Mouse (Mus musculus): ENCODE measurements around the gene Zic2. TPM values are rescaled to one million over a fixed set of nuclear protein-coding genes. Genes with fewer than 3 reads are reported as not detected.
A peak's percentile ranks its signal among the peaks of the same experiment; 100 is the strongest.
"Not testable (repeated sequence)": the region's sequence is repeated elsewhere in the genome, so short reads cannot be mapped to it uniquely, and the experiment has no call there.

Gene Zic2
- polyA plus RNA-seq, 1 experiment from 2014 or later, result 7.3 TPM

DNA sequence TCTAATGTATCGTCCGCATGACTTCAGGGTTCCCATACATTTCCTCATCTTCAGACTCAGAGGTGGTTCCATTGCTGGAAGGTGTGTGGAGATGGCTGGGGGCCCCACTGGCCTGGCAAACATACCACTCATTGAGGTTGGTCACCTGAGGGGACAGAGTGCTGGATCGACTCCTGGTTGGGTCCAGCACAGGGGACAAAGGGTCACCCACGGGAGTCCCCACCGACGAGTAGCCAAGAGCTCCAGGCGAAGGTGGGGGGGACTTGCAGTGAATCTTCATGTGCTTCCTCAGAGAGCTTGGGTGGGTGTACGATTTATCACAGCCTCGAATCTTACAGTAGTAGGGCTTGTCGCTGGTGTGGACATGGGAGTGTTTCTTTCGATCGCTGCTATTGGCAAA, 15.9 kb upstream of the Zic2 start:
- H3K27me3 ChIP-seq (replicated peaks; ENCODE audit: control insufficient read depth, insufficient read depth, low read length), result peaks cover 20% of the 10 kb centered on the region
- not testable (repeated sequence) for ATAC-seq; DNase-seq (ENCODE audit: low spot score); H3K4me3 ChIP-seq (ENCODE audit: low read depth, low read length); H3K36me3 ChIP-seq (ENCODE audit: control insufficient read depth, insufficient read depth, low read length); H3K9me3 ChIP-seq (replicated peaks; ENCODE audit: control insufficient read depth, low read length); H3K27ac ChIP-seq (ENCODE audit: low read depth, low read length)
- peak overlapping the region; percentile 44 for H3K4me2 ChIP-seq (ENCODE audit: low read length)
- peaks cover 11% of the 10 kb centered on the region; the same call in 1 of the 2 replicates for H3K4me1 ChIP-seq (ENCODE audit: control insufficient read depth, insufficient read depth, low read length)
- 0 out of 2 replicates have a peak overlapping the region, but pooled peaks have one; percentile 63 for H3K9ac ChIP-seq (ENCODE audit: low read length)
- WGBS, result 56% methylated on average over 6 of the region's 12 CpGs

- peak overlapping the region; percentile 70 for H3K27ac ChIP-seq (ENCODE audit: low read depth, low read length)
- no peak for ATAC-seq
- peak overlapping the region; percentile 21 for H3K4me3 ChIP-seq (ENCODE audit: low read depth, low read length)
- H3K27me3 ChIP-seq (replicated peaks; ENCODE audit: control insufficient read depth, insufficient read depth, low read length), result peaks cover 19% of the 10 kb centered on the region
- H3K4me2 ChIP-seq (ENCODE audit: low read length), result peak overlapping the region; percentile 44
- H3K9ac ChIP-seq (ENCODE audit: low read length), result peak overlapping the region; percentile 63
- WGBS, result 83% methylated on average over 1 of the region's 1 CpGs
- H3K36me3 ChIP-seq (ENCODE audit: control insufficient read depth, insufficient read depth, low read length), result no peaks in the 10 kb centered on the region
- peaks cover 8% of the 10 kb centered on the region; the same call in 1 of the 2 replicates for H3K4me1 ChIP-seq (ENCODE audit: control insufficient read depth, insufficient read depth, low read length)
- no peak for DNase-seq (ENCODE audit: low spot score)
- no peaks in the 10 kb centered on the region for H3K9me3 ChIP-seq (replicated peaks; ENCODE audit: control insufficient read depth, low read length)
Measured at GRCm38 (mm10) chr14:122459776-122460175, 15.5 kb upstream of the Zic2 start.

DNA sequence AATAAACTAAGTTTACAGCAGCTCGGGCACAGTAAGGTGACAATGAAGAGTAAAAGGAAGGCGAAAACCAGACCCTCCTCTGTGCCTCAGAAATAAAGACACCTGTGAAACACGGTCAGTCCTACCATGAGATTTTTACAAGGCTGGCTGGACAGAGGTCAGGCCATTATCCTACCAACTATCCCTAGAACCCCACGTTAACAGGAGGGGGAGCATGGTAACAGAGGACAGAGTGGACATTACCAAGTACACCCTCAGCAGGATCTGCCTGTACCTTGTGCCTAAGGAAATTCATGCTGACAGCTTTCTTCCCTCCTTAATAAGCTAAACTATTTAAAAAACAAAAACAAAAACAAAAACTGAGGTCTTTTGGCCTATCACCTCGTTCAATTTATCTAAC, 15.0 kb upstream of the Zic2 start:
- H3K4me1 ChIP-seq (ENCODE audit: control insufficient read depth, insufficient read depth, low read length), result peaks cover 5% of the 10 kb centered on the region; the same call in 1 of the 2 replicates
- H3K4me2 ChIP-seq (ENCODE audit: low read length), result peak overlapping the region; percentile 44
- peak overlapping the region; percentile 21 for H3K4me3 ChIP-seq (ENCODE audit: low read depth, low read length)
- peak overlapping the region; percentile 70 for H3K27ac ChIP-seq (ENCODE audit: low read depth, low read length)
- no peaks in the 10 kb centered on the region for H3K9me3 ChIP-seq (replicated peaks; ENCODE audit: control insufficient read depth, low read length)
- no peaks in the 10 kb centered on the region for H3K36me3 ChIP-seq (ENCODE audit: control insufficient read depth, insufficient read depth, low read length)
- 33% methylated on average over 5 of the region's 5 CpGs for WGBS
- no peak for DNase-seq (ENCODE audit: low spot score)
- peaks cover 20% of the 10 kb centered on the region for H3K27me3 ChIP-seq (replicated peaks; ENCODE audit: control insufficient read depth, insufficient read depth, low read length)
- H3K9ac ChIP-seq (ENCODE audit: low read length), result peak overlapping the region; percentile 63
- ATAC-seq, result no peak

- Histone ChIP-seq H3K27me3 (replicated peaks; ENCODE audit: control insufficient read depth, insufficient read depth, low read length) (peaks cover 28% of the 10 kb centered on the region), H3K9ac (ENCODE audit: low read length) (peak overlapping the region; percentile 91), H3K4me3 (ENCODE audit: low read depth, low read length) (peak overlapping the region; percentile 62), H3K27ac (ENCODE audit: low read depth, low read length) (peak overlapping the region; percentile 97), H3K36me3 (ENCODE audit: control insufficient read depth, insufficient read depth, low read length) (no peaks in the 10 kb centered on the region), H3K9me3 (replicated peaks; ENCODE audit: control insufficient read depth, low read length) (no peaks in the 10 kb centered on the region), H3K4me2 (ENCODE audit: low read length) (peak overlapping the region; percentile 77), H3K4me1 (ENCODE audit: control insufficient read depth, insufficient read depth, low read length) (peaks cover 4% of the 10 kb centered on the region; the same call in 1 of the 2 replicates)
- 21% methylated on average over 3 of the region's 3 CpGs for WGBS
- no peak for DNase-seq (ENCODE audit: low spot score)
- no peak for ATAC-seq
Measured at GRCm38 (mm10) chr14:122461500-122461899, 13.7 kb upstream of the Zic2 start.

GRCm38 (mm10) chr14:122461966-122462365, 13.3 kb upstream of the Zic2 start:
- H3K36me3 ChIP-seq (ENCODE audit: control insufficient read depth, insufficient read depth, low read length), result no peaks in the 10 kb centered on the region
- H3K4me2 ChIP-seq (ENCODE audit: low read length), result peak overlapping the region; percentile 77
- peak overlapping the region; percentile 62 for H3K4me3 ChIP-seq (ENCODE audit: low read depth, low read length)
- peaks cover 31% of the 10 kb centered on the region for H3K27me3 ChIP-seq (replicated peaks; ENCODE audit: control insufficient read depth, insufficient read depth, low read length)
- no peak for DNase-seq (ENCODE audit: low spot score)
- H3K9ac ChIP-seq (ENCODE audit: low read length), result peak overlapping the region; percentile 91
- H3K9me3 ChIP-seq (replicated peaks; ENCODE audit: control insufficient read depth, low read length), result no peaks in the 10 kb centered on the region
- WGBS, result 8% methylated on average over 9 of the region's 9 CpGs
- H3K27ac ChIP-seq (ENCODE audit: low read depth, low read length), result peak overlapping the region; percentile 97
- no peak for ATAC-seq
- H3K4me1 ChIP-seq (ENCODE audit: control insufficient read depth, insufficient read depth, low read length), result peaks cover 4% of the 10 kb centered on the region; the same call in 1 of the 2 replicates

- Histone ChIP-seq H3K27me3 (replicated peaks; ENCODE audit: control insufficient read depth, insufficient read depth, low read length) (peaks cover 37% of the 10 kb centered on the region), H3K9me3 (replicated peaks; ENCODE audit: control insufficient read depth, low read length) (no peaks in the 10 kb centered on the region), H3K4me1 (ENCODE audit: control insufficient read depth, insufficient read depth, low read length) (peaks cover 4% of the 10 kb centered on the region; the same call in 1 of the 2 replicates), H3K9ac (ENCODE audit: low read length) (peak overlapping the region; percentile 91), H3K27ac (ENCODE audit: low read depth, low read length) (peak overlapping the region; percentile 97), H3K4me2 (ENCODE audit: low read length) (peak overlapping the region; percentile 77), H3K4me3 (ENCODE audit: low read depth, low read length) (peak overlapping the region; percentile 62), H3K36me3 (ENCODE audit: control insufficient read depth, insufficient read depth, low read length) (no peaks in the 10 kb centered on the region)
- ATAC-seq (no peak), DNase-seq (ENCODE audit: low spot score) (peak; percentile 14)
- 8% methylated on average over 17 of the region's 17 CpGs for WGBS
Measured at GRCm38 (mm10) chr14:122462689-122463079, 12.6 kb upstream of the Zic2 start.

DNA sequence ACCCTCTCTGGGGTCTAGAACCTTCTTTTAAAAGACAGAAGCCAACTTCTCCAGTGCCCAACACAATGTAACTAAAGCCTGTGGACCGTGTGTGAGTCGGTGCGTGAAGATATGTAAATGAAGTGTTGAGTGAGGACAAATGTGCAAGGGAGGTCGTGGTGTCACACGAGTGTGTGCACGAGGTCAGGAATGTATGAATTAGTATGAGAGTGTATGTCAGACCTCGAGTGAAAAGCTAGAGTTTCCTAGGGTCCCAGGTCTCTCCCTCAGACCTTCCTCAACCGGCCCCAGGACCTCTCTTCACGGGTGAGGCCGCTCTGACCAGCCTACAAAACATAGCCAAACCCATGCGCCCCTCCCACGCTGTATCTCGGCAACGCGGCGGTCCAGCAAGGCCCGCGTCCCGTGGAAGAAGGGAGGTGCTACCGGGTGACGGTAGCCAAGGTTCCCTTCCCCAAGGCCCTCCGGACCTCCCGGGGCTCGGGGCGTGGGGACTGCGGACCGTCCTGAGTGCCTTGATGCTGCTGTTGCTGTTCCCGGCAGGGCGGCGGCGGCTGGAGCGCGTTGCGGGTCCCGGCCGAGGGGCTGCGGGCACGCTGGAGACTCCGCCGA, 12.0 kb upstream of the Zic2 start:
- peaks cover 37% of the 10 kb centered on the region for H3K27me3 ChIP-seq (replicated peaks; ENCODE audit: control insufficient read depth, insufficient read depth, low read length)
- no peaks in the 10 kb centered on the region for H3K9me3 ChIP-seq (replicated peaks; ENCODE audit: control insufficient read depth, low read length)

GRCm38 (mm10) chr14:122463734-122464341, 11.4 kb upstream of the Zic2 start:
- WGBS, result under 1% methylated on average over 49 of the region's 58 CpGs
- DNase-seq (ENCODE audit: low spot score) (peak; percentile 57), ATAC-seq (peak; percentile 27)
- Histone ChIP-seq H3K4me3 (ENCODE audit: low read depth, low read length) (peak overlapping the region; percentile 62), H3K9ac (ENCODE audit: low read length) (peak overlapping the region; percentile 91), H3K27me3 (replicated peaks; ENCODE audit: control insufficient read depth, insufficient read depth, low read length) (peaks cover 37% of the 10 kb centered on the region), H3K4me2 (ENCODE audit: low read length) (peak overlapping the region; percentile 77), H3K27ac (ENCODE audit: low read depth, low read length) (peak overlapping the region; percentile 97)
- H3K36me3 ChIP-seq (ENCODE audit: control insufficient read depth, insufficient read depth, low read length); H3K9me3 ChIP-seq (replicated peaks; ENCODE audit: control insufficient read depth, low read length); H3K4me1 ChIP-seq (ENCODE audit: control insufficient read depth, insufficient read depth, low read length): not testable (repeated sequence)

More for the DNA sequence above, 12.0 kb upstream of the Zic2 start:
- under 1% methylated on average over 40 of the region's 40 CpGs for WGBS
- no peaks in the 10 kb centered on the region for H3K36me3 ChIP-seq (ENCODE audit: control insufficient read depth, insufficient read depth, low read length)
- ATAC-seq (no peak), DNase-seq (ENCODE audit: low spot score) (peak; percentile 31)
- peak overlapping the region; percentile 62 for H3K4me3 ChIP-seq (ENCODE audit: low read depth, low read length)
- peak overlapping the region; percentile 97 for H3K27ac ChIP-seq (ENCODE audit: low read depth, low read length)
- peaks cover 4% of the 10 kb centered on the region; the same call in 1 of the 2 replicates for H3K4me1 ChIP-seq (ENCODE audit: control insufficient read depth, insufficient read depth, low read length)
- peak overlapping the region; percentile 77 for H3K4me2 ChIP-seq (ENCODE audit: low read length)
- H3K9ac ChIP-seq (ENCODE audit: low read length), result peak overlapping the region; percentile 91

GRCm38 (mm10) chr14:122464351-122464762, 10.9 kb upstream of the Zic2 start:
- Histone ChIP-seq H3K4me1 (ENCODE audit: control insufficient read depth, insufficient read depth, low read length) (peaks cover 7% of the 10 kb centered on the region; the same call in 1 of the 2 replicates), H3K27ac (ENCODE audit: low read depth, low read length) (peak overlapping the region; percentile 97), H3K9me3 (replicated peaks; ENCODE audit: control insufficient read depth, low read length) (no peaks in the 10 kb centered on the region), H3K27me3 (replicated peaks; ENCODE audit: control insufficient read depth, insufficient read depth, low read length) (peaks cover 37% of the 10 kb centered on the region), H3K4me2 (ENCODE audit: low read length) (peak overlapping the region; percentile 77), H3K4me3 (ENCODE audit: low read depth, low read length) (peak overlapping the region; percentile 62), H3K9ac (ENCODE audit: low read length) (peak overlapping the region; percentile 91), H3K36me3 (ENCODE audit: control insufficient read depth, insufficient read depth, low read length) (no peaks in the 10 kb centered on the region)
- DNase-seq (ENCODE audit: low spot score), result peak; percentile 20
- 0% methylated on average over 49 of the region's 62 CpGs for WGBS
- peak; percentile 18 for ATAC-seq
